Mouse (Mus musculus) kidney, postnatal 0 days (tissue): ENCODE results near the gene Rnasek. TPM values are rescaled to one million over a fixed set of nuclear protein-coding genes. Genes with fewer than 3 reads are reported as not detected.

Source experiments
- ATAC-seq: fragments of 200-750 bp; cut with Nextera tagmentation; replicated peaks from 2 replicates; pipeline ENCODE4 v1.8.0; 2017; ENCODE audit warnings: low read depth, moderate number of reproducible peaks, moderate TSS enrichment, moderate library complexity; ENCODE audit not compliant: low FRiP score
- DNase-seq: peaks from one replicate; pipeline ENCODE4 v3.0.0-alpha.2; 2016; ENCODE audit warnings: low spot score
- H3K27ac ChIP-seq: fragments of 300-500 bp; sonication (generic); 2 replicates; pipeline ENCODE4 v1.5.1; 2014; ENCODE audit warnings: mild to moderate bottlenecking
- H3K27me3 ChIP-seq: fragments of 300-500 bp; sonication (generic); 2 replicates; pipeline ENCODE4 v1.6.1; 2014; ENCODE audit warnings: low read length, mixed read lengths; ENCODE audit not compliant: insufficient read depth
- H3K36me3 ChIP-seq: fragments of 300-500 bp; sonication (generic); 2 replicates; pipeline ENCODE4 v1.6.1; 2014; ENCODE audit warnings: low read length, mixed read lengths; ENCODE audit not compliant: insufficient read depth
- H3K4me1 ChIP-seq: fragments of 300-500 bp; sonication (generic); replicated peaks from 2 replicates; pipeline ENCODE4 v1.6.1; 2014; ENCODE audit warnings: antibody characterized with exemption, low read length, mixed read lengths; ENCODE audit not compliant: insufficient read depth
- H3K4me2 ChIP-seq: fragments of 300-500 bp; sonication (generic); 2 replicates; pipeline ENCODE4 v1.6.1; 2014; ENCODE audit warnings: mild to moderate bottlenecking, low read length, moderate library complexity, mixed read lengths
- H3K4me3 ChIP-seq: fragments of 300-500 bp; sonication (generic); replicated peaks from 2 replicates; pipeline ENCODE4 v1.5.1; 2014; ENCODE audit warnings: low read depth, low read length
- H3K9ac ChIP-seq: fragments of 300-500 bp; sonication (generic); 2 replicates; pipeline ENCODE4 v1.6.1; 2014; ENCODE audit warnings: low read depth, low read length
- H3K9me3 ChIP-seq: fragments of 300-500 bp; sonication (generic); replicated peaks from 2 replicates; pipeline ENCODE4 v1.6.1; 2016; ENCODE audit warnings: low read length, inconsistent platforms, mixed read lengths
- CTCF ChIP-seq: IDR thresholded peaks from 2 replicates; pipeline ENCODE4 v1.5.1; 2016; ENCODE audit warnings: antibody characterized with exemption, low read depth, mild to moderate bottlenecking, moderate library complexity
- WGBS: fragments of 180-500 bp; shearing (Covaris S2); extraction: QIAGEN DNeasy Blood & Tissue Kit; methylation state at CpG from one replicate; pipeline ENCODE4 v1.1.7; 2014; 5-methylcytosine and 5-hydroxymethylcytosine counted together
- polyA plus RNA-seq: library from polyadenylated mRNA; unstranded; fragments of >200 nt; fragmentation: Nextera tagmentation; extraction: Ambion mirVana; gene quantifications from 2 replicates; pipeline ENCODE4 v1.2.1, GENCODE M21; 2015

Rnasek gene
- polyA plus RNA-seq, 1 experiment from 2014 or later = 455 TPM

- Histone ChIP-seq H3K9ac (peak overlapping the region; percentile 60), H3K27me3 (peaks cover 13% of the 10 kb centered on the region; the same call in 1 of the 2 replicates), H3K4me3 (peak overlapping the region; percentile 36), H3K36me3 (peaks cover 10% of the 10 kb centered on the region; the same call in 1 of the 2 replicates), H3K27ac (0 out of 2 replicates have a peak overlapping the region, but pooled peaks have one; percentile 52), H3K4me1 (peaks cover 13% of the 10 kb centered on the region; the same call in 1 of the 2 replicates), H3K9me3 (no peaks in the 10 kb centered on the region), H3K4me2 (peak overlapping the region; percentile 67)
- no peak for ATAC-seq
- peak; percentile 77 for DNase-seq
- no peak for TF ChIP-seq CTCF
- WGBS = 2% methylated on average over 8 of the region's 10 CpGs
These were observed 7.1 kb downstream of the Rnasek start for GRCm38 (mm10) chr11:70232546-70232945.

GRCm38 (mm10) chr11:70230239-70230727 lies 9.4 kb downstream of the Rnasek start:
- peak; percentile 97 for TF ChIP-seq CTCF
- DNase-seq (peak; percentile 92), ATAC-seq (peak; percentile 40; the same call in 1 of the 2 replicates)
- 1% methylated on average over 32 of the region's 32 CpGs for WGBS
- Histone ChIP-seq H3K27ac (peak overlapping the region; percentile 79), H3K4me3 (peak overlapping the region; percentile 39), H3K27me3 (peaks cover 13% of the 10 kb centered on the region), H3K9ac (0 out of 2 replicates have a peak overlapping the region, but pooled peaks have one; percentile 9), H3K4me2 (peak overlapping the region; percentile 50), H3K9me3 (no peaks in the 10 kb centered on the region), H3K36me3 (0 out of 2 replicates have a peak, but pooled peaks cover 6% of the 10 kb centered on the region), H3K4me1 (peaks cover 15% of the 10 kb centered on the region)

- no peak for TF ChIP-seq CTCF
- Histone ChIP-seq H3K36me3 (no peaks in the 10 kb centered on the region), H3K9ac (peak within 1 kb of the TSS; percentile 45), H3K4me2 (peak within 1 kb of the TSS; percentile 50), H3K9me3 (no peaks in the 10 kb centered on the region), H3K27ac (peak within 1 kb of the TSS; percentile 79), H3K27me3 (peaks cover 13% of the 10 kb centered on the region), H3K4me3 (peak within 1 kb of the TSS; percentile 39), H3K4me1 (peaks cover 14% of the 10 kb centered on the region)
- peak; percentile 55 for DNase-seq
- WGBS = 1% methylated on average over 39 of the region's 39 CpGs
- no peak for ATAC-seq
These were observed 10.2 kb downstream of the Rnasek start, which contains the start of gene Bcl6b for GRCm38 (mm10) chr11:70229260-70230010. Gene Bcl6b, minus strand, starts transcription at chr11:70229798.

- no peaks in the 10 kb centered on the region for H3K9me3 ChIP-seq
- TF ChIP-seq CTCF = no peak
- ATAC-seq (0 out of 2 replicates have a peak, but pooled peaks have one; percentile 9), DNase-seq (peak; percentile 83)
- no peaks in the 10 kb centered on the region for H3K36me3 ChIP-seq
- peak overlapping the region; percentile 45; the same call in 1 of the 2 replicates for H3K9ac ChIP-seq
- H3K4me2 ChIP-seq = peak overlapping the region; percentile 50
- H3K27ac ChIP-seq = peak overlapping the region; percentile 79
- H3K27me3 ChIP-seq = peaks cover 13% of the 10 kb centered on the region
- WGBS = 2% methylated on average over 19 of the region's 19 CpGs
- H3K4me1 ChIP-seq = peaks cover 9% of the 10 kb centered on the region
- peak overlapping the region; percentile 39 for H3K4me3 ChIP-seq
These were observed 10.8 kb downstream of the Rnasek start for GRCm38 (mm10) chr11:70228828-70229227.

GRCm38 (mm10) chr11:70227661-70228245 lies 11.9 kb downstream of the Rnasek start:
- Histone ChIP-seq H3K27me3 (peaks cover 13% of the 10 kb centered on the region), H3K4me1 (peaks cover 9% of the 10 kb centered on the region), H3K27ac (no peak overlapping the region), H3K9ac (peak overlapping the region; percentile 20; the same call in 1 of the 2 replicates), H3K4me2 (peak overlapping the region; percentile 50), H3K36me3 (no peaks in the 10 kb centered on the region), H3K9me3 (no peaks in the 10 kb centered on the region), H3K4me3 (peak overlapping the region; percentile 39)
- ATAC-seq (no peak), DNase-seq (no peak)
- no peak for TF ChIP-seq CTCF
- 74% methylated on average over 4 of the region's 4 CpGs for WGBS

- H3K9ac ChIP-seq = 0 out of 2 replicates have a peak overlapping the region, but pooled peaks have one; percentile 20
- H3K4me1 ChIP-seq = peaks cover 9% of the 10 kb centered on the region
These were observed 12.5 kb downstream of the Rnasek start for GRCm38 (mm10) chr11:70227126-70227525.

More at GRCm38 (mm10) chr11:70227126-70227525, 12.5 kb downstream of the Rnasek start:
- WGBS = 20% methylated on average over 5 of the region's 5 CpGs
- H3K4me2 ChIP-seq = peak overlapping the region; percentile 50
- no peak for TF ChIP-seq CTCF
- no peaks in the 10 kb centered on the region for H3K36me3 ChIP-seq
- ATAC-seq = no peak
- peak overlapping the region; percentile 39 for H3K4me3 ChIP-seq
- H3K27me3 ChIP-seq = peaks cover 13% of the 10 kb centered on the region
- no peak for DNase-seq
- no peak overlapping the region for H3K27ac ChIP-seq
- no peaks in the 10 kb centered on the region for H3K9me3 ChIP-seq
